Mouse (Mus musculus) kidney, adult 8-10 months (tissue): ENCODE data around the gene Rbm15b.

ENCODE experiments used
- DNase-seq, 2 experiments: peaks; one replicate each; pipeline ENCODE4 v3.0.0; 2022

Gene Rbm15b

GRCm38 (mm10) chr9:106886828-106887702 lies at the start of gene Rbm15b:
Gene Rbm15b (minus strand): TSS chr9:106887428.
- DNase-seq = peak; percentile 98 to 99

GRCm38 (mm10) chr9:106934998-106935397 lies 47.8 kb upstream of the Rbm15b start:
- DNase-seq = no peak

- DNase-seq = no peak
These were observed 27.6 kb upstream of the Rbm15b start for GRCm38 (mm10) chr9:106914878-106915277.

- DNase-seq = no peak
These were observed 26.5 kb upstream of the Rbm15b start for GRCm38 (mm10) chr9:106913759-106914158.

DNA sequence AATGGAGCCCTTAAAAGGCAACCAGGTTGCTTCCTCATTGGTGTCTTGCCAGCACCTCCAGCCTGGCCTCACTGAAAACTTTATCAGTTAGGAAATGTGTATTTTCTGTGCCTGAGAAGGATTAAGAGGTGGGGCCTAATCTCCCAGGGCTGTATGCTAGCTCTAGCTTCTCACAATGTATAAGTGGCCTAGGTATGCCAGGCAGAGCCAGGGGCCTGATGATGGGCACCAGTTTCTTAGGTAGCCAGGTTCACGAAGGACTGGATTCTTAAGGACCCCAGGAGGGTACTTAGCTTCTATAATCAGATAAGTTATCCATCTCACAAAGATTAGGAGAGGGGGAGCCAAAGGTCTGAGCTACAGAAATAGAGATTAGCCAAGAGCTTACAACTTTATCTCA lies 24.4 kb upstream of the Rbm15b start:
- no peak for DNase-seq

- DNase-seq = no peak
These were observed 21.5 kb upstream of the Rbm15b start for GRCm38 (mm10) chr9:106908715-106909114.

DNA sequence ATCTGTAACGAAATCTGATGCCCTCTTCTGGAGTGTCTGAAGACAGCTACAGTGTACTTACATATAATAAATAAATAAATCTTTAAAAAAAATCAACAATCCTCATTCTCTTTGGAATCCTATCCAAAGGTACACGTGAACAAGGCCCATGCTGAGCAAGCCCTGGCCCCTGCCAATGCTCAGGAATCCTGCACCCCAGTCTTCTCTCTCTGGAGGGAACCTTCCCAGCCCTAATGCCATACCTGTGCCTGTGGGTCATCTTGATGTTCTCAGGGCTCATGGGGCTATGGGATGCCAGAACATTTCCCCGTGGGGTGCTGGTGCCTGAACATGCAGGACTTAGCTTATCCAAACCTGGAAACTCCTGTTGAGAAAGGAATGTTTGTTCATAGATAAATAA lies 20.9 kb upstream of the Rbm15b start:
- DNase-seq = no peak

GRCm38 (mm10) chr9:106906597-106906996 lies 19.4 kb upstream of the Rbm15b start:
- DNase-seq = no peak

DNA sequence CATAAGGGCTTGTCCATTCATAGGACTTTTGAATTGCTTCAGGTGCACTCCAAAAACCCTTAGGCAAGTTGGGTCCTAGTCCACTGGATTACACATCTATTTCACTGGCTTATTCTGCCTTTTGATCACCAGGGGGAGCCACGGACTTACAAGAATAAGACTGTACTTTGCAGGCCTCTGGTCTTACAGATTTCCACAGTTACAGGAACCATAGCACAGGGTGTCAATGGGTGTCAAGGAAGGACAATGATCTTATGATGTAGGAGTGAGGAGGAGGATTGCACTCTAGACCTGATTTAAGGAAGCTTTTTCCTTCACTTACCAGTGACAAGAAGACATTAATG lies 16.5 kb upstream of the Rbm15b start:
- DNase-seq = peak in 1 of 2 experiments; percentile 40

- DNase-seq = no peak
These were observed 16.0 kb upstream of the Rbm15b start for GRCm38 (mm10) chr9:106903099-106903790.

GRCm38 (mm10) chr9:106901596-106901995 lies 14.4 kb upstream of the Rbm15b start:
- no peak for DNase-seq

GRCm38 (mm10) chr9:106898901-106899300 lies 11.7 kb upstream of the Rbm15b start:
- DNase-seq = no peak

GRCm38 (mm10) chr9:106893327-106893726 lies 6.1 kb upstream of the Rbm15b start:
- DNase-seq = no peak

DNA sequence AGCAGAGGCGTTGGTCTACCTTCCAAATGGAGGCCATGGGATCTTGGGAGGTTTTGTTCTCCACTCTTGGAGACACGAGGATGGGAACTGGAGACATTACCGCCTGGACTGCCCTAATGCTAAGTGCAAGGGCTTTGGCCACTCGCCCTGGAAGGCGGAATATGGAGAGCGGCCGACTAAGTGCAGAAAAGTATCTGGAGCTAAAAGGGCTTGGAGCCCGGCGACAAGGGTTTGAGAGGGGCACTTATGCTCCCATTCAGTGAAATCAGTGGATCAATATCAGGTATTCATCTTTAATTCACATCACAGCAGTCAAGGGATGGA lies 5.3 kb upstream of the Rbm15b start:
- DNase-seq = no peak

DNA sequence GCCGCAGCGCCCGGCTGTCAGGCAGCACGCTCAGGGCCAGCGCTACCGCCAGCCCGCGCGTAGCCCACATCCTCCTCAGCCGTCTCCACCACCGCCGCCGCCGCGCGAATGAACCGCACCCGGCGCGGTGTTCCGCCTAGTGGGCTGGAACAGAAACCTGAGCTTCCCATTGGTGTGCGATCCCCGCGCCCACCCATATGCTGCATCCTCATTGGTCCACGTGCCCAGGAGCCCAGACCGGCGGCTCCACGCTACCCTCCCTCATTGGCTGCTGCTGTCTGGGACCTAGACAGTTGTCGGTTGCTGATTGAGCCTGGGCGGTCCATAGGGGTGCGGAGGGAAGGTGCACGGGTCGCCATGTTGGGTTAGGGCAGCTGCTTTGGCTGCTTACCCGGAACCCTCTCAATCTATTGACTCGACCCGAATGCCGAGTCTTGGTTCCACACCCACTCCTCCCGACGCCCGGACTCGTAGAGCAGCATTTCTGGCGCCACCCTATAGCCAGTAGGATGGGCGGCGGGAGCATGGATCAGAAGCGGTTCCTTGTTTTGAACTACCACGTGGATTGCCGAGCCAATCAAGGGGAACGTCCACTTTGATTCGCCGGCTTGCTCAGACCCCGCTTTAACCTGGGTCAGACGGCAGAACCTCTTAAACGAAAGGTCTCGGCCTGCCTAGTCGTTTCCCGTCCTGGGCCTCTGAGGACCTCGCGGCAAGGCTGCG lies 4.8 kb upstream of the Rbm15b start, which contains the start of gene Manf:
Gene Manf, minus strand, starts transcription at position 151 of the 723 bp plus-strand sequence.
- DNase-seq = peak; percentile 98 to 99

- no peak for DNase-seq
These were observed 4.1 kb upstream of the Rbm15b start for GRCm38 (mm10) chr9:106891341-106891741.

DNA sequence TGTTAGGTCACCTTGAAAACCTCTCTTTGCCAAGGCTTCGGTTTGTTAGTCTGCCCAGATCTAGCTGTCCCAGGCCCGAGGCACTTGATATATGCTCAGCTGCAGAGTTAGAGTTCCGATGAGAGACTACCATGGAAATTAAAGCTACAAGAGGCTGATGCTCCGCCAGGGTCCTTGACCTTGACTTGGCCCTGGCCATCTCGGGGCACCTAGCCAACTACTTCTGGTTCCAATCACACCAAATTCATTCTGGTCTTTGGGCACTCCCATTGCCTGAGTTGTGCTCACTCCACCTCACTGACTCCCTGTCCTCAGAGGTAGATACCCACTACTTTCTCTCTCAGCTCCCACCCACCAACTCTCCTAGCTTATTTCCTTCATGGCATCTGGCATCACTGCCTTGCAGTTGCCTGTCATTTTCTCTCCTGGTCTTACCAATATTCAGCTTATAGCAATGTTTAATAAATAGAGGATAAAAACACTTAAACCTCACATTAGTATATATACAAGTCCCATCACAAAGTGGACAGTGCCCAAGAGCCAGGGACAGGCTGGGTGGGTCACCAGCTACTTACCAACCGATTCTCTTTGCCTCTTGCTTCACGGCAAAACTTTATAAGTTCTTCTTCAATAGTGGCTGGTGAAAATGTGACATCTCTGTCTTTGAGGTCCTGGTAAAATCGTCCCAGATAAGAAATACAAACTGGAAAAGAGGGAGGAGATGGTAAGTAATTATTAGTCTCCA lies 3.4 kb upstream of the Rbm15b start:
- peak in 1 of 2 experiments; percentile 46 for DNase-seq

DNA sequence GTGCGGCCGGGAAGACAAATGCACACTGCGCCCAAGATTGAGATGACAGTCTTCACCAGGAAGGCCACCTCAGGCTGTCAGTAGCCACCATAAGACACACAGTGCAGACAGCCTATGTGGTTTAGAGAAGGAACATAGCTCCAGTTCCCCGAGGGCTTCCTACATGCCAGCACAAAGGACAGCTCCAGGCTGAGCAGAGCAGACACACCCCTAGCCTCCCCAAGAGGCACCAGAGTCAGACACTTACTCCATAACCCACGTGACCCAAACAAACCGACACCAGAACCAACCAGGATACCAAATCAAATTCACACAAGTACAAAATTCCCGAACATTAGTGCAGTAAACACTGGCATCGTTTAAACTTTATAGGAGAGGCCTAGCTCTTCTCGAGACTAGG lies 2.1 kb upstream of the Rbm15b start:
- DNase-seq = no peak

DNA sequence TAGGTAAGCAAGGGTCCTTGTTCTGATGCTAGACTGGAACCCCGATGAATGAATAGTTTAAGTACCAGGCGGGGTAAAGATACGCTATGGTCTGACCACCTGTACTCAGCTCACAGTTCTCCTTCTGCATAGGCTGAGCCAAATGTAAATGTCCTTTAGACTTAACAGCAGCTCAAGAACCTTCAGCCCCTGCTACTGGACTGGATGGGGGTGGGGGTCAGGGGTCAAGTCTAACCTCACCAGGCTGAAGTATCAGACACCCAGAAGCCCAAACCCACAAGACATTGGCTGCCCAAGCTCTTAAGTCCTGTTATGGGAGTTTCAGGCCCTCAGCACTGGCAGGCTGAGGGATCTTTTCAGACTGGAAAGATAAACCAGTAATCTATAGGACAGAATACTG lies 1.1 kb upstream of the Rbm15b start:
- no peak for DNase-seq

DNA sequence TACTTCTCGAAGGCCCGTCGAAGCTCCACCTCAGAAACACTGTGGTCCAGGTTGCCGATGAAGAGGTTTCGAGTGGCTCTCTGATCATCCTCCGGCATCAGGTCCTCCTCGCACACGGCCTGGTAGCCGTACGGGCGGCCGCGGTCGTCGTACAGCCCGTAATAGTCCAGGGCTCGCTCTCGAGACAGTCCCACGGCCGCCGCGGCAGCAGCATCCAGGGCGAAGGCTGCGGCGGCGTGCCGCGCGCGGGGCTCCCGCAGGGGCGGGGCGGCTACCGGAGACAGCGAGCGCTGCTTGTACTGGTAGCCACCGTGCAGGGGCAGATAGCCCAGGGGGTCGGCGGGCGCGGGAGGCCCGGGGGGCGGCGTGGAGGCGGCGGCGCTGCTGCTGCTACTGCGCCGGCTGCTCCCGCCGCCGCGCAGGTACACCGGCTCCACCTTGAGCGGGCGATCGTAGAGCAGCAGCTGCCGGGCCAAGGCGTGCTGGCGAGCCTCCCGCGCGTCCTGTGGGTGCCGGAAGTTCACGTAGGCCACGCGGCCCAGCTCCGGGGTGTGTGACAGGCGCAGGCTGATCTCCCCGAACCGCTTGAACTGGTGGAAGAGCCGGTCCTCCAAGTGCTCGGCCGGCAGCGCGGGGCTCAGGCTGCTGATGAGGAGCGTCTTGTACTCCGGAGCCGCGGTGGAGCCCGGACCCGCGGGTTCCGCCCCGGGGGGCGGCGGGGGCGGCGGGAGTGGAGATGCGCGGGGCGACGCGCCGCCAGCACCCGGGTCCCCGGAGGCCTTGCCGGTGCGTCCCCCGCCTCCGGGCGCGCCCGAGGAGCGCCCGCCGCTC lies 1.1 kb downstream of the Rbm15b start:
- DNase-seq = peak in 1 of 2 experiments; percentile 42

GRCm38 (mm10) chr9:106884996-106885900 lies 2.0 kb downstream of the Rbm15b start:
- DNase-seq = no peak
